Mouse (Mus musculus) testis, adult 2 months (tissue): ENCODE results near the gene Susd1. TPM values are rescaled to one million over a fixed set of nuclear protein-coding genes. Genes with fewer than 3 reads are reported as not detected.

ENCODE experiments used
- H3K27ac ChIP-seq: fragments of 200-500 bp; 2 replicates; pipeline ENCODE4 v1.5.1; 2012; ENCODE audit warnings: low read depth, low read length; ENCODE audit not compliant: control insufficient read depth, insufficient read depth
- H3K27me3 ChIP-seq: fragments of 200-500 bp; 2 replicates; pipeline ENCODE4 v1.6.1; 2012; ENCODE audit warnings: mild to moderate bottlenecking, low read length, moderate library complexity; ENCODE audit not compliant: control insufficient read depth, insufficient read depth
- H3K36me3 ChIP-seq: fragments of 200-500 bp; 2 replicates; pipeline ENCODE4 v1.6.1; 2012; ENCODE audit warnings: mild to moderate bottlenecking, low read length; ENCODE audit not compliant: control insufficient read depth, insufficient read depth
- H3K4me1 ChIP-seq: fragments of 200-500 bp; 2 replicates; pipeline ENCODE4 v1.6.1; 2012; ENCODE audit warnings: low read length; ENCODE audit not compliant: control insufficient read depth, insufficient read depth
- H3K4me3 ChIP-seq: fragments of 200-500 bp; 2 replicates; pipeline ENCODE4 v1.5.1; 2012; ENCODE audit warnings: low read depth, mild to moderate bottlenecking, low read length, moderate library complexity, mixed read lengths; ENCODE audit not compliant: control insufficient read depth
- CTCF ChIP-seq: fragments of 200-500 bp; IDR thresholded peaks from 2 replicates; pipeline ENCODE4 v1.5.1; 2012; ENCODE audit warnings: low read depth, mild to moderate bottlenecking, inconsistent platforms, low read length, moderate library complexity; ENCODE audit not compliant: control insufficient read depth, insufficient read depth, insufficient replicate concordance
- POLR2A ChIP-seq: fragments of 200-500 bp; IDR thresholded peaks from 2 replicates; pipeline ENCODE4 v1.6.1; 2012; ENCODE audit warnings: low read depth, mild to moderate bottlenecking, inconsistent platforms, low read length, moderate library complexity; ENCODE audit not compliant: control insufficient read depth
- polyA plus RNA-seq: library from polyadenylated mRNA; depleted of rRNA; stranded (reverse); fragments of >200 nt; gene quantifications from 2 replicates; pipeline ENCODE4 v1.2.3, GENCODE M21; 2012

The Susd1 gene
- polyA plus RNA-seq, 1 experiment: 4.8 TPM

DNA sequence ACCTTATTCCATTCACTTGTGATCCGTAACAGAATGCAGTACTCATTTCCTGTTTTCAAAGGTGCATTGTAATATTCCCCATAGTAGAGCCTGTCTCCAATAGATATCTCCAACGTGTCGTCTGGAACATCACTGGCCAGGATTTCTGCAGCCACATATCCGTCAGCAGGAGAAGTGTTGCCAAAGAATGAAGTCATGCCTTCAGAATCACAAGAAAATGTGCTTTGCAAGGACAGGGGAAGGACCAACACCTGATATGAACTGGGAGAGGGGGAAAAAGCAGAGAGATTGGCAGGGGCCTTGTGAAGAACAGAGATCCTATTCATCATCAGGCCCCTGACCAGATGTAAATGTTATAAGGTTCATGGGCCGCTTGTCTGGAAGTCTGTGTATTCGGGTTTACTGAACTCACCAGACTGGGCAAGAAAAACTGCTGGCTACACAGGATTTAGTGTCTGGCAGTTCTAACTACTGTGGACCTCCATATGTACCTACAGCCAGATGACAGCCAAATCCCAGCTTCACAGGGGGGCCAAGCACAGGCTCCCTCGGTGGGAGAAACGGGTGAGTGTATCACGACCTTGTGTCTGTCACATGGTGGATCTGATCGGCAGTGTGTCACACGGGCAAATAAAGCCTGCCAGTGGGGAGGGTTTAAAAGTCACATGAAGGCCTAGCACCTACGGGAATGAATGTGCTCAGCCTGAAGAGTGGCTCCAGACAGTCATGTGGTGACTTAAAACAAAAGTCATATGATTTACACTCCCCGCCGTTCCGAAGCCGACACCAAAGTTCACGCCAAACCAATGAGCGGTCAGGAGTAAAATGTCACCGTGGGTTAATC lies 108.8 kb downstream of the Susd1 start:
- H3K4me3 ChIP-seq: no peak overlapping the region
- no peaks in the 10 kb centered on the region for H3K27me3 ChIP-seq
- H3K27ac ChIP-seq: no peak overlapping the region
- TF ChIP-seq CTCF (no peak), POLR2A (no peak)
- peaks cover 3% of the 10 kb centered on the region; the same call in 1 of the 2 replicates for H3K4me1 ChIP-seq
- H3K36me3 ChIP-seq: no peaks in the 10 kb centered on the region

DNA sequence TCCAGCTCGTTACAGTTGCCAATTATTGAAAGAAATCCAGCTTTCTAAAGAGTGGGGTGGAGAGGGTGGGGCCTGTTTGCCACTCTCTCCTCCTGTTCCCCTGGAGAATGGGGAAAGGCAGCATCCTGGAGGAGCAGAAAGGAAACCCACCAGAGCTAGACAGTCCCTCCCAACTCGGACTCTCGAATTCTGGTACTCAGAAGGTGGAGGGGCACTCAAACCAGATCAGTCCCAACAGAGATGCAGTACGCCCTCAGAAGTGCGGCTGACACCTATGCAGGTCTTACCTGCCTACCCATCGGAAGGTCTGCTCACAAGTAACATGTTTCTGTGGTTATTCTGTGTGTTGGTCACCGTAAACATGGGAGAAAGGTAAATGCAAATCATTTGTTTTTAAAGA lies 109.6 kb downstream of the Susd1 start:
- no peak for TF ChIP-seq CTCF
- TF ChIP-seq POLR2A: no peak
- no peaks in the 10 kb centered on the region for H3K36me3 ChIP-seq
- H3K4me3 ChIP-seq: no peak overlapping the region
- H3K4me1 ChIP-seq: peaks cover 3% of the 10 kb centered on the region; the same call in 1 of the 2 replicates
- no peaks in the 10 kb centered on the region for H3K27me3 ChIP-seq
- H3K27ac ChIP-seq: no peak overlapping the region

DNA sequence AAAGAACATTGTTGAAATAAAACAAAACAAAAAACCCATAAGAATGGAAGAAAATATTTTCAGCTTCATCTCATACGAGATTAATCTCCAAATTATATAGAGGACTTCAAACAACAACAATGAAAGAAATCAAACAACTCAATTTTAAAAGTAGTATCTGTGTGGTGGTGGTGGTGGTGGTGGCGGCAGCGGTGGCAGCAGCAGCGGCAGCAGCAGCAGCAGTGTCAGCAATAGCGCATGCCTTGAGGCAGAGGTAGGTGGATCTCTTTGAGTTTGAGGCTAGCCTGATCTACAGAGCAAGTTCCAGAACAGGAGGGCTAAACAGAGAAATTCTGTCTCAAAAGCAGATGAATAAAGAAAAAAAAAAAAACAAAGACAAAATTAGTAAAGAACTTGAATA lies 110.4 kb downstream of the Susd1 start:
- Histone ChIP-seq H3K36me3 (no peaks in the 10 kb centered on the region), H3K27me3 (no peaks in the 10 kb centered on the region), H3K4me3 (no peak overlapping the region), H3K4me1 (peaks cover 3% of the 10 kb centered on the region), H3K27ac (no peak overlapping the region)
- no peak for TF ChIP-seq CTCF
- no peak for TF ChIP-seq POLR2A

DNA sequence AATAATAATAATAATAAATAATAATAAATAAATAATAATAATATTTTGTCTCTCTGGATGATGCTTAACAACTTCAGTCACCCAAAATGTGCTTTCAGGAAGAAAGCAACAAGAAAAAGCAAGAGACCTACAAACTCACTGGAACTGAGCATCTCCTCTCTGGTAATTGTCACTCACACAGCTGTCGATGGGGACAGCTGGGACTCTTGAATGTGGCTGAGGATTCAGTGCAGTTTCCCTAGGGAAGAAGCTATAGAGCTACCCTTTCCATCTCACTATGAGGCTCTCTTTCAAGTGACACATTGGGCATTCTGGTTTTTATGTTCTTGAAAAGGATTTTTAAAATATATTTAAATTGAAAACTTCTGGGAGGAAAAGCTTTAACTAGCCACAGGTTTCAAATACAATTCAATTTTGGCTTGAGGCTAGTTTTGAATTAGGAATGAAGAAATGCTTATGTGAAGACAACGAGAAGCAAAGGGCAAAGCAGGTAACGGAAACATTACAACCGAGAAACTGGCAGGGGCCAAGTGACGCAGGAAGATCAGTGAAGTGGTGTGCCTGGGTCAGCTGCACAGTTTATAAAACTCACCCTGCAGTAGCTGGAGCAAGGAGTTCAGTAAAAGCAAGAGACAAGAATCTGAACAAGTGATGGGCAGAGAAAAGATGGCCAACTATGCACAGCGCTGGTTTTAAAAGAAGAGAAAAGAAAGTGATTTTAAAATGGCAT lies 112.2 kb downstream of the Susd1 start:
- TF ChIP-seq CTCF (no peak), POLR2A (no peak)
- H3K27me3 ChIP-seq: no peaks in the 10 kb centered on the region
- H3K4me3 ChIP-seq: no peak overlapping the region
- no peaks in the 10 kb centered on the region for H3K36me3 ChIP-seq
- H3K4me1 ChIP-seq: no peaks in the 10 kb centered on the region; the same call in 1 of the 2 replicates
- no peak overlapping the region for H3K27ac ChIP-seq

DNA sequence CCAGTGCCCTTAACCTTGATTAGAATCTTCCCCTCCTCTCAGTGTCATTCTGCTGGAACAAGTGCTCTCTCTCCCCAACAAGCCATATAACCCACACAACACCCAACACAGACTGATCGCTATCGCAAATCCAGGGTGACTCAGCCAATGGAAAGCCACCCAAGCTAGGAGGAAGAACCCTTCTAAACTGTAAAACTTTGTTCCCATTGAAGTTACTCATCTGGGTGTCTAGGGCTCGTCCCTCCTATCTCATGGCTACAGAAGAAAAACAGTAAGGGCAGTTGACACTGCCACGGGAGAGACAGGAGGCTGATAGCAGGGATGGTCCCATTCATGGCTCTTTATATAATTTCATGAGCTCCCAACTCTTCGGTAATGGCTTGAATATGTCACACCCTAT lies 114.1 kb downstream of the Susd1 start:
- no peak overlapping the region for H3K27ac ChIP-seq
- no peaks in the 10 kb centered on the region; the same call in 1 of the 2 replicates for H3K4me1 ChIP-seq
- no peaks in the 10 kb centered on the region for H3K27me3 ChIP-seq
- H3K36me3 ChIP-seq: no peaks in the 10 kb centered on the region
- H3K4me3 ChIP-seq: no peak overlapping the region
- no peak for TF ChIP-seq CTCF
- TF ChIP-seq POLR2A: no peak

DNA sequence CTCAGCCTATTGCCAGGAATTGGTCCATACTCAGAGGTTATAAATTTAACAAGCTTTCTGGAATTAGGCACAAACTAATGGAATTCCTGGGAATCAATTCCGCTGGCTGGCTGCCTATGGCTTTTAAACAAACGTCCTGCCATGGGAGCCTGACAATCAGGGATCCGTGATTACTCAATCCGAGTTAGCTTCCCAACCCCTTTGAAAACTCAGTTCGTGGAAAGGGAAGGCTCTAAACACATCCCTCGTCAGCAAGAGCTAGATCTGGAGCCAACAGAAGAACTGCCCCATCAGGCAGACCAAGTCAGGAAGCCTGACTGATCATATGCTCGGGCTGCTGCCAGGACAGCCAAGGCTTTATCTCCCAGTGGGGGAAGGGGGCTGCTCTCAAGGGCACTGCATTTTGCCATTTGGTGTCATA lies 115.2 kb downstream of the Susd1 start:
- no peaks in the 10 kb centered on the region for H3K36me3 ChIP-seq
- no peaks in the 10 kb centered on the region; the same call in 1 of the 2 replicates for H3K4me1 ChIP-seq
- no peaks in the 10 kb centered on the region for H3K27me3 ChIP-seq
- H3K27ac ChIP-seq: no peak overlapping the region
- no peak for TF ChIP-seq POLR2A
- no peak for TF ChIP-seq CTCF
- no peak overlapping the region for H3K4me3 ChIP-seq

DNA sequence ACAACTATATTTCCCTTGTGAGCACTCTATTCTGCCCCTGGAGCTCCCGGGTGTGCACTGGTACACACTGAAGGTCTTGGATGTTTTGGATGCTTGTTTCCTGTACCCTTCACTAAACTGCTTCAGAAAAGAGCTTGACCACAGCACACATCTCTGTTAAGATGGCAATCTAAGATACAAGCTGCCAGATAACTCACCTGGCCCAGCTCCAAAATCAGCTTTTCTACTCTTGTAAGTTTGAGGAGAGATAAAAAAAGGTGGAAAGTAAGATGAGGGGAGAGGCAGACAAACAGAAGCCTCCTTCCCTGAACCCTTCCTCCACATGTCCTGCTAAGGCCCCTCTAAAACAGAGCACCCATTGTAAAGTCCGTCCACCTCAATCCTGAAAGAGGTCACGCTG lies 115.7 kb downstream of the Susd1 start:
- Histone ChIP-seq H3K4me1 (no peaks in the 10 kb centered on the region; the same call in 1 of the 2 replicates), H3K36me3 (no peaks in the 10 kb centered on the region), H3K27ac (no peak overlapping the region), H3K4me3 (no peak overlapping the region), H3K27me3 (no peaks in the 10 kb centered on the region)
- TF ChIP-seq POLR2A (no peak), CTCF (no peak)
